Mouse (Mus musculus) CD4-positive, CD25-positive, alpha-beta regulatory T cell, adult 2 months (primary cell): Measurements from ENCODE around the gene Heatr5a.

ENCODE experiments used
- DNase-seq: peaks from one replicate; pipeline ENCODE4 v3.0.0-alpha.2; 2012; ENCODE audit warnings: low read depth, low spot score

Gene Heatr5a

GRCm38 (mm10) chr12:51886369-51886768 is 84.8 kb downstream of the Heatr5a start:
- DNase-seq: peak; percentile 83

- no peak for DNase-seq
These were observed 86.3 kb downstream of the Heatr5a start for GRCm38 (mm10) chr12:51884801-51885200.

- DNase-seq: no peak
These were observed 87.8 kb downstream of the Heatr5a start for GRCm38 (mm10) chr12:51883297-51883805.

GRCm38 (mm10) chr12:51882606-51883296 is 88.4 kb downstream of the Heatr5a start:
- DNase-seq: no peak

GRCm38 (mm10) chr12:51881775-51882174 is 89.3 kb downstream of the Heatr5a start:
- peak; percentile 45 for DNase-seq

GRCm38 (mm10) chr12:51871446-51872144 is 99.5 kb downstream of the Heatr5a start:
- DNase-seq: peak; percentile 76

GRCm38 (mm10) chr12:51869511-51869910 is 101.6 kb downstream of the Heatr5a start:
- DNase-seq: no peak

GRCm38 (mm10) chr12:51867076-51867475 is 104.0 kb downstream of the Heatr5a start:
- peak; percentile 60 for DNase-seq

- DNase-seq: peak; percentile 91
These were observed 104.8 kb downstream of the Heatr5a start for GRCm38 (mm10) chr12:51866226-51866910.

- DNase-seq: peak; percentile 91
These were observed 105.3 kb downstream of the Heatr5a start for GRCm38 (mm10) chr12:51865790-51866179.

GRCm38 (mm10) chr12:51865061-51865789 is 105.9 kb downstream of the Heatr5a start:
- DNase-seq: peak; percentile 70

GRCm38 (mm10) chr12:51863116-51864002 is 107.8 kb downstream of the Heatr5a start:
- peak; percentile 52 for DNase-seq

GRCm38 (mm10) chr12:51858134-51859028 is 112.7 kb downstream of the Heatr5a start:
- peak; percentile 61 for DNase-seq

GRCm38 (mm10) chr12:51856768-51857295 is 114.3 kb downstream of the Heatr5a start:
- DNase-seq: peak; percentile 41

GRCm38 (mm10) chr12:51855872-51856271 is 115.2 kb downstream of the Heatr5a start:
- no peak for DNase-seq

GRCm38 (mm10) chr12:51855453-51855852 is 115.7 kb downstream of the Heatr5a start:
- DNase-seq: no peak

GRCm38 (mm10) chr12:51851617-51852016 is 119.5 kb downstream of the Heatr5a start:
- DNase-seq: no peak

- no peak for DNase-seq
These were observed 120.0 kb downstream of the Heatr5a start for GRCm38 (mm10) chr12:51851155-51851554.

GRCm38 (mm10) chr12:51850339-51850738 is 120.8 kb downstream of the Heatr5a start:
- DNase-seq: no peak
